Mouse (Mus musculus): Measurements from ENCODE around the gene Crym.
A peak's percentile ranks its signal among the peaks of the same experiment; 100 is the strongest.

Gene Crym

GRCm38 (mm10) chr7:120201771-120202170 is at the start of gene Crym:
Gene Crym, minus strand, starts transcription at chr7:120202111.
- DNase-seq (ENCODE audit: low spot score in 2 of 2), result no peak

GRCm38 (mm10) chr7:120241092-120241491 is 39.2 kb upstream of the Crym start:
- no peak for DNase-seq (ENCODE audit: low spot score in 2 of 2)

GRCm38 (mm10) chr7:120228541-120228940 is 26.6 kb upstream of the Crym start:
- DNase-seq (ENCODE audit: low spot score in 2 of 2), result no peak

GRCm38 (mm10) chr7:120205989-120206388 is 4.1 kb upstream of the Crym start:
- no peak for DNase-seq (ENCODE audit: low spot score in 2 of 2)

GRCm38 (mm10) chr7:120203789-120204188 is 1.9 kb upstream of the Crym start, which contains the start of gene Abca14:
Gene Abca14, plus strand, starts transcription at chr7:120203961.
- peak; percentile 79 to 85 for DNase-seq (ENCODE audit: low spot score in 2 of 2)

GRCm38 (mm10) chr7:120201231-120201744 is 623 bp downstream of the Crym start:
- DNase-seq (ENCODE audit: low spot score in 2 of 2), result peak in 1 of 2 experiments; percentile 15

- no peak for DNase-seq (ENCODE audit: low spot score in 2 of 2)
Observed at GRCm38 (mm10) chr7:120195207-120195606, 6.7 kb downstream of the Crym start.

- DNase-seq (ENCODE audit: low spot score in 2 of 2), result no peak
Observed at GRCm38 (mm10) chr7:120192816-120193215, 9.1 kb downstream of the Crym start.

- DNase-seq (ENCODE audit: low spot score in 2 of 2), result no peak
Observed at GRCm38 (mm10) chr7:120192207-120192606, 9.7 kb downstream of the Crym start.

- DNase-seq (ENCODE audit: low spot score in 2 of 2), result no peak
Observed at GRCm38 (mm10) chr7:120190150-120190665, 11.7 kb downstream of the Crym start.

- DNase-seq (ENCODE audit: low spot score in 2 of 2), result no peak
Observed at GRCm38 (mm10) chr7:120189369-120190149, 12.4 kb downstream of the Crym start.

GRCm38 (mm10) chr7:120188946-120189345 is 13.0 kb downstream of the Crym start:
- no peak for DNase-seq (ENCODE audit: low spot score in 2 of 2)

GRCm38 (mm10) chr7:120182891-120183290 is 19.0 kb downstream of the Crym start:
- no peak for DNase-seq (ENCODE audit: low spot score in 2 of 2)

GRCm38 (mm10) chr7:120181401-120182230 is 20.3 kb downstream of the Crym start:
- DNase-seq (ENCODE audit: low spot score in 2 of 2), result no peak

- DNase-seq (ENCODE audit: low spot score in 2 of 2), result no peak
Observed at GRCm38 (mm10) chr7:120180547-120180946, 21.4 kb downstream of the Crym start.

GRCm38 (mm10) chr7:120178935-120179334 is 23.0 kb downstream of the Crym start:
- no peak for DNase-seq (ENCODE audit: low spot score in 2 of 2)

GRCm38 (mm10) chr7:120177611-120178010 is 24.3 kb downstream of the Crym start:
- no peak for DNase-seq (ENCODE audit: low spot score in 2 of 2)

GRCm38 (mm10) chr7:120174723-120175504 is 27.0 kb downstream of the Crym start:
- no peak for DNase-seq (ENCODE audit: low spot score in 2 of 2)

GRCm38 (mm10) chr7:120173603-120174244 is 28.2 kb downstream of the Crym start, which contains the start of gene Anks4b:
Gene Anks4b, plus strand, starts transcription at chr7:120173858.
- DNase-seq (ENCODE audit: low spot score in 2 of 2), result no peak

GRCm38 (mm10) chr7:120172188-120172700 is 29.7 kb downstream of the Crym start:
- DNase-seq (ENCODE audit: low spot score in 2 of 2), result no peak
